Mouse (Mus musculus): ENCODE measurements at regions not wholly inside any gene's neighbourhood (a gene's known extent, or its start where the extent isn't known, plus 50 kb on each side); places are given as distances from the start of the nearest gene placed in this dataset.

GRCm38 (mm10) chr5:50570701-50571100 lies 511.9 kb upstream of the Adgra3 start:
- DNase-seq = no peak

GRCm38 (mm10) chr5:50551125-50551524 lies 492.3 kb upstream of the Adgra3 start:
- no peak for DNase-seq

GRCm38 (mm10) chr5:50512539-50512938 lies 453.7 kb upstream of the Adgra3 start:
- no peak for DNase-seq

- DNase-seq = no peak
Observed at GRCm38 (mm10) chr5:50509696-50510421, 451.1 kb upstream of the Adgra3 start.

- no peak for DNase-seq
Observed at GRCm38 (mm10) chr5:50490223-50490622, 431.4 kb upstream of the Adgra3 start.

- DNase-seq = peak; percentile 51
Observed at GRCm38 (mm10) chr5:50476985-50477384, 418.2 kb upstream of the Adgra3 start.

- peak; percentile 23 for DNase-seq
Observed at GRCm38 (mm10) chr5:50461491-50461890, 402.7 kb upstream of the Adgra3 start.

GRCm38 (mm10) chr5:50457621-50458020 lies 398.8 kb upstream of the Adgra3 start:
- DNase-seq = peak; percentile 19

- DNase-seq = no peak
Observed at GRCm38 (mm10) chr5:50454387-50454786, 395.6 kb upstream of the Adgra3 start.

- DNase-seq = no peak
Observed at GRCm38 (mm10) chr5:50406923-50407322, 348.1 kb upstream of the Adgra3 start.

- no peak for DNase-seq
Observed at GRCm38 (mm10) chr5:50406520-50406919, 347.7 kb upstream of the Adgra3 start.
